Mouse (Mus musculus) thymus, postnatal 14 days (tissue): ENCODE measurements around the gene Ring1.

Source experiments
- DNase-seq: peaks from one replicate; pipeline ENCODE4 v3.0.0; 2021

Ring1 gene

DNA sequence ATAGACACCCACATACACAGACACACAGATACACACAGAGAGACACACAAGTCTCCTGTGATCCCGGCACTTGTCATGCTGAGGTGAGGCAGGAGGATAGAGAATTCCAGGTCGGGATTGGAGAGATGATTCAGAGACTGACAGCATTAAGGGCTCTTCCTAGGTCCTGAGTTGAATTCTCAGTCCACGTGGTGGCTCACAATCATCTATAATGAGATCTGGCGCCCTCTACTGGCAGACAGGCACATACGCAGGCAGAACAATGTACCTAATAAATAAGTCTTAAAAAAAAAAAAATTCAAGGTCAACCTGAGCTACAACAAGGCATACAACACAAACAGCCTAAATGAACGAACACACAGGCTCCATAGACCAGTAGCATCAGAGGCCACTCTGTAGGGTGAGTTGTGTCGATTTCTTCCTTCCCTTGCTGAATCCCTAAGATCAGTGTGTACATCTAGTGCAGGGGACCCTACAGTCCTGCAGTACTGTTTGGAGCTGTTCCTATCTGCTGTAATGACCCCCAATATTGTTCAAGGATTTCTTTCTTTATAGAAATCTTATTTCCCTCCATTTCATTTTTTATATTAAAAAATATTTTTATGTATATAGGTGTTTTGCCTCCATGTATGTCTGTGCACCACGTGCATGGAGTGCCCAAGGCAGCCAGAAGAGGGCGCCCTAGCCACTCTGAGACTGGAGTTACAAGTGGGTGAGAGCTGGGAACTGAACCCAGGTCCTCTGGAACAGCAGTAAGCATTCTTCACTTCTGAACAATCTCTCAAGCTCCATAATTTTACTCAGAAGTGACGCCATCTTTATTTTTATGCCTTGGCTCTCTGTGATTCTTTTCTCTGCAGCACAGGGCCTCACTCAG, 32.5 kb downstream of the Ring1 start:
- DNase-seq, result peak; percentile 62

DNA sequence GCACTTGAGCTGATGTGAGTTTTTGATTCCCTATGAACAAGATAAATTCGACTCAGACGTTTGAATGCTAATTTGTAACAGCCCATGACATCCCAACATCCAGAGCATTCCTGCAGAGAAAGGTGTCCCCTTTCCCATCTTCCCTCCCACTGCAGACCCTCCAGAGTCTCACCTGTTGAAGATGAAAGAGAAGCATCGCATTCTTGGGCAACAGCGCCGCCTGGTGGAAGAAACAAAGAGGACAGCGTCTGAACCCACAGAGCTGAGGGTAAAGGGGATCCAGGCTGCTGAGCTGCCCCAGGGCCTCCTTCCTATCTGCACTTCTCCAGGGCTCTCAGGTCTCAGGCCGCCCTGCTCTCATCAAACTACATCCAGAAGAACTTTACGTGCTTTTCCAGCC, 42.3 kb downstream of the Ring1 start:
- peak; percentile 83 for DNase-seq

DNA sequence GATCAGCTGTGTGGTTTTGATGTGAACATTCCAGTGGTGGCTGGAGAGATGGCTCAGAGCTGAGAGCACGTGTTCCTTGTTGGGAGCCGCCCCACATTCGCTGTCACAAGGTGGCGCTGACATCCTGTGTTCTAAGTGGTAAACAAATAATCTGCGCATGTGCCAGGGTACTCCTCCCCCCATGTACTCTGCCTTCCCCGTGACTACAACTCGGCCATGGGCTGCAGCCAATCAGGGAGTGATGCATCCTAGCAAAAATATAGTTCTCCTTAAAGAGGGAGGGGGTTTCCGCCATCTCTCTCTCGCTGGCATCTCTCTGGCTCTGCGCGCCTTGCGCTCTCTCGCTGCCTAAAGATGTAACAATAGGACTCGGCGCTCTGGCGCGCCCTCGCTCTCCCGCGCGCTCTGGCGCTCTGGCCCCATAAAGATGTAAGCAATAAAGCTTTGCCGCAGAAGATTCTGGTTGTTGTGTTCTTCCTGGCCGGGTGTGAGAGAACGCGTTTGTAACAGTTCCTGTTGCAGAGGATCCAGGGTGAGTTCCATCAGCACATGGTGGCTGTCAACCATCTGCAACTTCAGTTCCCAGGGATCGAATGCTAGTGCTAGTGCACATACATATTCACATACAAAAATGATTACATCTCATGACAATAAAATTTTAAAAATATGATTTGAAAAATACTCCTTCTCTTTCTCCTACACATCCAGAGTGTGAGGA, 43.1 kb downstream of the Ring1 start:
- DNase-seq, result peak; percentile 91

DNA sequence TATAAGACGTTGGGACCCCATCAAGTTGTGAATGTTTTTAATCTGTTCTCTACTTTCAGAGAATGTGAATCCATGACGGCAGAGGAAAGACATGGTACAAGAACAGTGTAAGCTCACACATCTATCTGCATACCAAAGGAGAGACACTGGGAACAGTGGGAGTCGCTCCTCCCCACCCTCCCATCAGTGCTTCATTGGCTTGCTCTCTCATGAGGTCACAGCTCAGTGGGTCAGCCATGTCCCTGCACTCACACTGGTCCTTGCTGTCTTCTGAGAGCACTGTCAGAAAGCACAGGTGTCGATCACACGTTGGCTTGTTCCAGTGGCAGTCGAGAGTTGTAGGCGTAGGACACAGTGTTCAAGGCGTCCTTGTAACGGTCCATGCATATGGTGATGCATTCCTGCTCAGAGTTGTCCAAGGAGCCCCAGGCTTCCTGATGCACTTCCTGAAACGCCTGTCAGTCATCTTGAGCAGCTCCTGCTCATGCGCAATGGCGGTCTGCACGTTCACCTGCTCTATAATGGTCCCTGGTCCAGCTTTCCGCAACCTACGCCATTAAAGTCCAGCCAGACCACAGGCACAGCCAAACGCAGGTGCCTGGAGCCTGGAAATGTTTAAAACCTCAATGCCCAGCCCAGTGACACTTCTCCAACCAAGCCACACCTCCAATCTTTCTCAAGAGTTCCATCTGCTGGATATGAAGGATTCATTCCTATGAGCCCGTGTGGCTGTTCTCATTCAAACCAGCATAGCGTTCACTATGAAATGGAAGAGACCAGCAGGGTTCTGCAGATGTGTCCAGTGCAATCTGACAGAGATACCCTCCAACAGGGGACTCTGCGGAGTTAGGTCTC, 44.1 kb downstream of the Ring1 start:
- DNase-seq, result no peak

DNA sequence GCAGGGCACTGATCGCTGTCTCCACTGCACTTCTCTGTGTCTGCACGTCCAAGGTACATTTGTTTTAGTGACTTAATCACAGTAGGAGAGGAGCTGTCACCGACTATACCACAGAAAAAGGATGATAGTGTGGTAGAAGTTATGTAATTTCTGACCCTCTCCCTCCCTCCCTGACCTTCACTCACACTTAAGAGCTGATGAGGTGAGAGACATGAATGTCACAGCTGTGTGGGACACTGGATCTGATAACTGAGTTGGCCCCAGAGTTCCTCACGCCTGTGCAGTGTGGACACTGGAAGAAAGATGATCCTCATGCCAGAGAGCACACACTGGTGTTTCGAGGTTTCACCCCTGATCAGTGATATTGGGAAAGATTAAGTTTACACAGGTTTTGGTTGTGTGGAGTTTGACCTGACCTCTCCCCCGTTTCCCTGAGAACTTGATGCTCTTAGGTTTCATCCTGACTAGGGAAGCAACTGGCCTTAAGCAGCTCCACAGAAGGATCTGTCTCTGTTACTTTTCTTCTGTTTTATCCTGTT, 44.9 kb downstream of the Ring1 start:
- no peak for DNase-seq

DNA sequence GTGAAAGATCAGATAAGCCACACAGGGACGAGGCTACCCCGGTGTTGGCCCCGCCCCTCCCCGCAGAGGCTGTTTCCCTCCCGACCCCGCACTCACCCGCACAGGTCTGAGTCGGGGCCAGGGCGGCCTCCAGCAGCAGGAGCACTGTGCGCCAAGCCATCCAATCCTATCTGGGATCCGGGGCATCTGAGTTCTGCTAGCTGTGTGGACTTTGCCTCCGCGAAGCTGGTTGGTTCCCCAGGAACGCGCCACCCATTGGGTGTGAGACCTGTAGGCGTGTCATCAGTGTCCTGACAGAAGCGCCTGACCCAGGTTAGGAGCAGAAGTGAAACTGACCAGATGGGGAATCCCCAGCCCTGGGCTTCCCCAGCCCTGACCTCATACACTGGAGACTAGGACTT, 45.8 kb downstream of the Ring1 start:
- DNase-seq, result peak; percentile 60

DNA sequence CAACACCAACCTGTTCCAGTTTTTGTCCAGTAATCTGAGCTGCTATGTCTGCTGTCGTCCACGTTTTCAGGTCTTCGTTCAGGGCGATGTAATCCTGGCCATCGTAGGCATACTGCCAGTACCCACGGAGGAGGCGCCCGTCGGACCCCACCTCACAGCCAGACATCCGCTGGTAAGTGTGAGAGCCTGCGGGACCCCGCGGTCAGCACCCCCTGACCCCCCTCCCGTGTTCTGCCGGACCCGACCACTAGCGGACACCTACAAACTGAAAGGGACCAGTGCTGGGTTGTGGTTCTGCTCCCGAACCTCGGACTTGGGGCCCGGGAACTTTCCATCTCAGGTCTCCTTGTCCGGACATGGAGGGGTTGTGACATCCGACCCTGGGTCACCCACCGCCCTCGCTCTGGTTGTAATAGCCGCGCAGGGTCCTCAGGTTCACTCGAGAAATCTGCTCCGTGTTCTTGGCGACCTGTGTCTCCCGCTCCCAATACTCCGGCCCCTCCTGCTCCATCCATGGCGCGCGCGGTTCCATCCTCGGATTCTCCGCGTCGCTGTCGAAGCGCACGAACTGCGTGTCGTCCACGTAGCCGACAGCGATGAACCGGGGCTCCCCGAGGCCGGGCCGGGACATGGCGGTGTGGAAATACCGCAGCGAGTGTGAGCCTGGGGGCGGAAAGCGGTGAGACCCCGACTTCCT, 46.5 kb downstream of the Ring1 start:
- no peak for DNase-seq

DNA sequence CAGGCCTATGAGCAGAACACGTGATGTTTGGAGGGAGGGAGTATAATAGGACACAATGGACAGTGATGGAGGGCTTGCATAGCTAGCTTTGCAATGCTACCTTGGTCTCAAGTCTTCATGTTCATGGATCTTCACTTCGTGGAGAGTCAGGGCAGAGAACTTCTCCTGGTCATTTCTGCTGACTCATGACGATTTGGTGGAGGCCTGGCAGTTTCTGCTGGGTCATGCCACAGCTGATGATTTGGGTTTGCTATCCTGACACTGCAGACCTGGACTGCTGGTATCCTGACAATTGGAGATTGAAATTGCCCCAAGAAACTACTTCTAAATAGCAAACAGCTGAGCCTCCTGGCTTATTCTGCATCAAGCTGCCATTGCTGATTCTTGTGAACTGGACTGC, 50.9 kb downstream of the Ring1 start:
- DNase-seq, result no peak

DNA sequence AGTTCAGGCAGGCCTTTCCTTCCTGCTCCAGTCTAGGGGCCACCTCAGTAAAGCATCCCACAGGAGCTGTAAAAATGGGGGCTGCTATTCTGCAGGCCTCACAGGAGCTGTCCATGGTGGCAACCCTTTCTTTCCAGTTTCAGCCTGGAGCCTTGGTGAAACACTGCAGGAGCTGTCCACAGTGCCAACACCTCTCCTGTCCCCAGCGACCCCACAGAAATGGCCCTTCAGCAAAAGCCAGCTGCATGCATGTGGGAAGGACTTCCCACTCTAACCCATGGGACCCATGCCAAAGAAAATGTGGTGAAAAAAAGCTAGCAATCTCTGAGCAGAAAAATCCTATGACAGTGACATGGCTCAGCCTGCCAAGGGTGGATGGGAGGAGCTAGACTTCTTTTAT, 51.8 kb downstream of the Ring1 start:
- no peak for DNase-seq
